Mouse (Mus musculus): ENCODE data around the gene Trim15. TPM values are rescaled to one million over a fixed set of nuclear protein-coding genes. Genes with fewer than 3 reads are reported as not detected.
"Not testable (repeated sequence)": the region's sequence is repeated elsewhere in the genome, so short reads cannot be mapped to it uniquely, and the experiment has no call there.

Gene Trim15
- total RNA-seq (2015): not detected in 2 replicates
- total RNA-seq (2017): not detected in 2 replicates

GRCm38 (mm10) chr17:36866719-36867527 is at the start of gene Trim15:
Trim15 (minus strand) TSS chr17:36867210.
- no peak for ATAC-seq (replicated peaks; ENCODE audit: poor library complexity)

GRCm38 (mm10) chr17:36915076-36915475 is 48.1 kb upstream of the Trim15 start:
- peak; percentile 90 for ATAC-seq (replicated peaks; ENCODE audit: poor library complexity)

- ATAC-seq (replicated peaks; ENCODE audit: poor library complexity): peak; percentile 90
These were observed 47.1 kb upstream of the Trim15 start for GRCm38 (mm10) chr17:36914108-36914507.

GRCm38 (mm10) chr17:36912031-36912430 is 45.0 kb upstream of the Trim15 start:
- no peak for ATAC-seq (replicated peaks; ENCODE audit: poor library complexity)

GRCm38 (mm10) chr17:36909802-36910201 is 42.8 kb upstream of the Trim15 start:
- ATAC-seq (replicated peaks; ENCODE audit: poor library complexity): no peak

DNA sequence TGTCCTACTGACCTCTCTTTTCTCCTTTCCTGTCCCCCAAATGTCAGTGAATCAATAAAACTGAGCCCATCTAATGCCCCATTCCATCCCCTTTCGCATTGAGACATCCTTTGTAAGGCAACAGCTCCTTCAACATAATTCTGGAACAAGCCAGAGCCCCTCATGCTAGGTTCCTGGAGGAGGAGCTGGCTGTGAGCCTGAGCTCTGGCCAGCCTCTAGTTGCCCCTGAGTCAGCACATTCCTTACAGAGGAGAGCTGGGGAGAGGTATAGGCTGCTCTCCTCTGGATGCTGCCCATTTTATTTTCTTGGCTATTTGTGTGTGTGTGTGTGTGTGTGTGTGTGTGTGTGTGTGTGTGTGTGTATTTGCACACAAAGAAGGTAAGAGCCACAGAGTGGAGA is 41.2 kb upstream of the Trim15 start:
- no peak for ATAC-seq (replicated peaks; ENCODE audit: poor library complexity)

- ATAC-seq (replicated peaks; ENCODE audit: poor library complexity): no peak
These were observed 36.6 kb upstream of the Trim15 start for GRCm38 (mm10) chr17:36903651-36904050.

- 0 out of 2 replicates have a peak, but pooled peaks have one; percentile 41 for ATAC-seq (replicated peaks; ENCODE audit: poor library complexity)
These were observed 33.7 kb upstream of the Trim15 start for GRCm38 (mm10) chr17:36900691-36901090.

DNA sequence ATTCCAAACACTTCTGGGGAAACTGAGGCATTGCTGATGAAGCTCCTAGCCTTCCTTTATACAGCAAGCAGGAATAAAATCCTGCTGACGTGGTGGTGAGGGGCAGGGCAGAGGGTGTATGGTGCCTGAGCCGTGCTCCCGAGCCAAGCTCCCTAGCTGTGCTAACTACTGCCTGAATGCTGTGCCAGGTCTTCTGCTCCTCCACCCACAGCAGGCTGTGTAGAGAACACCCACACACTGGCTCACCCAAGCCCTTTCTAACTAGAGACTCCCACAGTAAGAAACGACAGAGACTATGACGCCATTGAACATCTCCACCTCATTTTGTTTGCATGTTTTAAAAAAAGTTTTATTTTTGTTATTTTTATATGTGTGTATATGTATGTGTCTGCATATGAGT is 33.0 kb upstream of the Trim15 start:
- no peak for ATAC-seq (replicated peaks; ENCODE audit: poor library complexity)

DNA sequence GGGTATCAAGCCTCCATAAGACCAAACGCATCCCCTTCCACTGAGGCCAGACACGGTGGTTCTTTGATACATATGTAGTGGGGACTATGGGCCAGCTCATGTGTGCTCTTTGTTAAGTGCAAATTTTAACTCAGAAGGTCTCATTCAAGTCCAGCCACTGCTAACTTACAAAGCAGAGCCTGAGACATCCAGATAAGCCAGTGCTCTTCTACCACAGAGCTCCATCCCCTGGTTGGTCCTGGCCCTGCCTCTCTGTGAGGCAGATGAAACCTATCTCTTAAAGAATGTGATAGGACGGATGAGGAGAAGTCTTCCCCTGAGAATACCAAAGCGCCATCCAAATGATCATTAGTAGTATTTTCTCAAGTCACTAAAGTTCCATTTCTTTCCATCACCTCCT is 32.4 kb upstream of the Trim15 start:
- 0 out of 2 replicates have a peak, but pooled peaks have one; percentile 46 for ATAC-seq (replicated peaks; ENCODE audit: poor library complexity)

DNA sequence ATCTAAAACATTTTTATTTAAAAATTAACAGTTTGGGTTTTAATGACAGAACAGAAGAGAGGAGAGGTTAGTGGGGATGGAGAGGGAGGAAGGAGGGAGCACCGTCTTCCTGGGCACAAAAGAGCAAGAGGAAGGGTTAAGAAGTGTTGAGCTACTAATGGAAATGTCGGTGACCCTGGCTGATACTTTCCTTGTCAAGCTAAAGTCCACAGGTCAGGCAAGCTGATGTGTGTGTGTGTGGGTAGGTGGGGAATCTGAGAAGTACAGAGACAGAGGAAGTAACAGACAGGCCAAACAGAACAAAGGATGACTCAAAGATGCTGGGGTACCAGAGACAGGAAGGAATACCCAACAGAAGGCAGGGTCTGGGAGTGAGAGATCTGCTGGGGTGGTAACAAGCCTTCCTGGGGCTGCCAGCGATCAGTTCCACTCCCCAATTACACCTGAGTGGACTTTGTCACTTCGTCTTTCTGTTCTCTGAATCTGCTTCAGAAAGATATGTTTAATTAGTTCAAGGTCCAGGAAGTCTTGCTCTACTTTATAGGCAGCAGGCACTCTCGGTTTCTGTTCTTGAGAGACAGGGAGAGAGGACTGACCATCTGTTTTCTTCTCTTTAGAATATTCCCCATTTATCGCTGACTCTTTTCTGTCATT is 30.7 kb upstream of the Trim15 start, which contains the start of gene Trim31:
Gene Trim31 (plus strand): TSS at position 567 of the 654 bp plus-strand sequence.
- no peak for ATAC-seq (replicated peaks; ENCODE audit: poor library complexity)

DNA sequence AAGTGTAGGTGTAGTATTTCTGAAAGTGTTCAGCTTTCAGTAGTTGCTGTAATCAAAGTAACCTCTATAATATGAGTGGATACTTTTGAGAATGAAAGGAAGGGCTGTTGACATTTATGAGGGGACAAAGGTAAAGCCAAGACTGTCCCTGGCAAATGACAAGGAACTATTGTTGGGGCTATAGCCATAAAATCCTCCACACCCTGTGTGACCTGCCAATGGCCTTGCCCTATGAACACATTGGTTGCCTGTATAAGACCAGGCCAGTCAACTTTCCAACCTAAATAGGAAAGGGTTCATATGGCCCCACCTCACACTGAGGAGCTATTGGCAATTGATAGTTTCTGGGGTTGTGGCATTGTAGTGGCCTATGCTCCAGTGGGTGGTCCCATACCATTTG is 30.1 kb upstream of the Trim15 start:
- ATAC-seq (replicated peaks; ENCODE audit: poor library complexity): no peak

- peak; percentile 51 for ATAC-seq (replicated peaks; ENCODE audit: poor library complexity)
These were observed 29.6 kb upstream of the Trim15 start for GRCm38 (mm10) chr17:36896583-36896982.

DNA sequence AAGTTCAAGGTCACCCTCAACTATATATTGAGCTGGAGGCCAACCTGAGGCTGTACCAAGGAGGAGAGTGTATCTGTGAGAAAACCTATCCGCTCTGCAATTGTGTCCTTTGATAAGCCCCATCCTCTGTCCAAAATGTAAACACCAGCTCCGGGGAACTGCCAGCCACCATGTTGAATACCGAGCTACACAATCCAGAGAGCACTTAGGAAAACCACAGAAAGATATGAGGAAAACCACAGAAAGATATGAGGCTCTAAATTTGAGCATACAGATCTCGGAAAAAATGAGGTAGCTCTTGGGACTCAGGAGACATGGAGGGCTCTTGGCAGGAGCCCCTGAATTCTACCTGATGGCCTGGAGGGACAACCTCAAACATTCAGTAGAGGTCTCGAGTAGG is 26.4 kb upstream of the Trim15 start:
- peak; percentile 37 for ATAC-seq (replicated peaks; ENCODE audit: poor library complexity)

DNA sequence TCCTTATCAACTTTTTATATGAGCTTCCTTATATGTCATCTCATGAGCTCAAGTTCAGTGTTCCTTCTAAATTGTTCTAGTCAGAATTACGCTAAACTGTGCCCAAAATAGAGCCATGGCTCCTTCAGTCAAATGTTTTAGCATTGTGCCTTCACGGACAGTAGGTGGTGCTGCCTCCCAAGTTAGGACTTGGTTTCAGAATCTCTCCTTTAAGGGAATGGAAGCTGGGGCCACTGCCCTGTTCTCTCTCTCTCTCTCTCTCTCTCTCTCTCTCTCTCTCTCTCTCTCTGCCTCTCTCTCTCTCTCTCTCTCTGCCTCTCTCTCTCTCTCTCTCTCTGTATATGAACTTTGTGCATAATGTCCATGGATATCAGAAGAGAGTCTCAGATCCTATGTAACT is 25.4 kb upstream of the Trim15 start:
- ATAC-seq (replicated peaks; ENCODE audit: poor library complexity): peak; percentile 95

- ATAC-seq (replicated peaks; ENCODE audit: poor library complexity): not testable (repeated sequence)
These were observed 24.5 kb upstream of the Trim15 start for GRCm38 (mm10) chr17:36891496-36891895.

DNA sequence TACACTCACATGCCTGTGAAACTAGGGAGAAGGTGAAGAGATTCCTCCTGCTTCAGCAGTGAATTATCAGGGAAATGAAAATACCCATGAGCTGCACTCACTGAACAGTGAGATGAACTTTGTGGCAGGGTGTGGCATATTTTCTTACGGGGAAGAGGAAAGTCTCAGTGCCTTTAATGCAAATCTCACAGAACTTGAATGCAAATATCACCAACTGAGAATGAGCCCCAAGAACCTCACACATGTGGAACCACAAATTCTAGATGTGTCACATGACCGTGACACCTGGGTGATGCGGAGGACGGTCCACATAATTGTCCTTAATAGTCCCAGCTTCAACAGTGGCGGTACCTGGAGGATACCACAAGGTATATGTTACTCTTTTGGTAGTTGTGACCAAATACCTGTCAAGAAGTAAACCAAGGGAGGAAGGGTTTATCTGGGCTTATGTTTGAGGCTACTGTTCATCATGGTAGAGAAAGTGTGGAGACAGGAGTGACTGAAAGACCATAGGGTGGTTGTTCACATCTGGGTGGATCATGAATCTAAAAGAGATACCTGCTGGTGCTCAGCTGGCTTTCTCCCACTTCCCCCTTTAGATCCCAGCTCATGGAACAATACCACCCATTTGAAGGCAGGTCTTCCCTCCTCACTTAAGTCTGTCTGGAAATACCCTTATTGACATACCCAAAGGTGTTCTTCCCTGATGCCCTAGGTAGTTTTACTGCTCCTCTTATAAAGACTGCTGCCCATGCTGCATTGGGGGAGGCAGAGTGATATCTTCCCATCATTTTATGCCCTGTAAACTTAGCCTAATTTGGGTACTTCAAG is 23.3 kb upstream of the Trim15 start, which contains the start of gene Trim40:
Gene Trim40 (minus strand): TSS at position 51 of the 831 bp plus-strand sequence.
- no peak for ATAC-seq (replicated peaks; ENCODE audit: poor library complexity)

GRCm38 (mm10) chr17:36885132-36885790 is 18.3 kb upstream of the Trim15 start:
- no peak for ATAC-seq (replicated peaks; ENCODE audit: poor library complexity)

DNA sequence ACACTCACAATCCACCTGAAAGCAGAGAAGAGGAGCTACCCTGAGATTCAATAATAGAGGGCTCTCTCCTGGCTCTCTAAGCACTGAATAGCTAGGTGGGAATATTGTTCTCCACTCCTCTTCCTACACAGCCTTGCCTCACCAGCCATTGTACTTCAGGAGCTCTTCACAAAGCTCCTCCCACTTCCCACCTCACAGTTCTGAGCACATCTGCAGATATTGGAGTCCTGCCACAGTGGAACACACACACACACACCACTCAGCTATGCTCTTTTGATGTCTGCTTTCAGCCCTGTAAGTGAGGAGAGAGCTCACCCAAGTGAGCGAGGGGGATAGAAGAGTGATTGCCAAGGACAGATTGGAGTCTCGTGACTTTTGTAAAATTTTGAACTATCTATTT is 16.3 kb upstream of the Trim15 start:
- no peak; the same call in 1 of the 2 replicates for ATAC-seq (replicated peaks; ENCODE audit: poor library complexity)

DNA sequence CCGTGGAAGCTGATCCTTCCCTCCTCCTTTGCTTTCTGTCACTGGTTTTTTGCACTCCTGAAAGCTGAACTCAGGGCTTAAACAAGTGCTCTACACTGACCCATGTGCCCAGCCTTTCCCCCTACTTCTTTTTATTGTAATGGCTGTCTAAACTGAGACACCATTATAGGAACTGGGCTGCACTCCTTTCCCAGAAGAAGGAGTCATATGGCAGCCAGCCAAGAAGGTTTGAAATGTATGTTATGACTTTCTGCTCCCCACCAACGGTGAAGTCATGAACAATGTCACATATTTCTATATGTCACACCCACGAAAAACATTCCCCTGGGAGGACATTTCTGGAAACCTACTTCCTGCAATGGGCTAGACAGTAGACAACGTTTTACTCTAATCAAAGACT is 7.6 kb upstream of the Trim15 start:
- ATAC-seq (replicated peaks; ENCODE audit: poor library complexity): no peak

All from megakaryocyte progenitor cell, adult 5-6 weeks (primary cell).